Mouse (Mus musculus) mouse embryonic stem cell (cell line): ENCODE results near the gene Tmem268.

ENCODE experiments used
- in situ Hi-C, 2 experiments: fragments of 300-500 bp; cut with MboI; formaldehyde crosslinking; loops; 1 replicate in 1 of 2; 3 replicates in 1 of 2; pipeline ENCODE4 v1.14.3; 2019 to 2020; ENCODE audit warnings: low sequenced_read_pairs in 2 of 2, low pct_unique_long_range_greater_than_20kb in 1 of 2, mixed read lengths in 1 of 2; ENCODE audit not compliant: unreplicated experiment in 1 of 2

Gene Tmem268

GRCm38 (mm10) chr4:63586240-63586639, 27.7 kb downstream of the Tmem268 start:
- in situ Hi-C loops: no loop called here

GRCm38 (mm10) chr4:63589987-63590386, 31.4 kb downstream of the Tmem268 start:
- in situ Hi-C loops: no loop called here

GRCm38 (mm10) chr4:63590538-63590937, 32.0 kb downstream of the Tmem268 start:
- in situ Hi-C loops: no loop called here

DNA sequence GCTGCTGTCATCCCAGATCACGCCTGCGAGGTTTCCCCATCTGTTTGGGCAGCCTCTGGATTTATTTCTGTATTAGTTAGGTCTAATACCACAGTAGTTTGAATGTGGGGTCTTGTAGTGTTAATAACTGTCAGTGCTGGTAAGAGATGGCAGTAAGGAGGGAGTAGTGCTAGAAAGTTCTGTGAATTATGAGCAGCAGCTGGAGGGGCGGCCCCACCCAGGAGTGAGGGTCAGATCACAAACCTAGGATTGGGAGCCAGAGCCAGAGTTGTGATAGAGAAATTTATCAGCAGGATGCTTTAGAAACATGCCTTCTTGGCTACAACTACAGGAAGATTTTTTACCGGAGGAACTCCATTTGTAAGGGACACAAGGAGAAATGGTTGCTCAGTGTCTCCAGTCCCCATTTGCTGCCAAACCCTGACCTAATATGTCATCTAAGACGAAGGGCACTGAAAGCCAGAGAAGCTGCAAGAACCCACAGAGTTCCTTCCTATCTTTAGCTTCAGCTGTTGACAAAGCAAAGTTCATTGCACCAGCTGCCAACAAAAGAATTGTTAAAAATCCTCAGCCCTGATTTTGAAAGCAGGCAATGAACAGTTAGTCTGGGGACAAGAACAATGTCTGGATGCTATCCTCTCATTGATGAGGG, 36.0 kb downstream of the Tmem268 start:
- in situ Hi-C loops: no loop called here

DNA sequence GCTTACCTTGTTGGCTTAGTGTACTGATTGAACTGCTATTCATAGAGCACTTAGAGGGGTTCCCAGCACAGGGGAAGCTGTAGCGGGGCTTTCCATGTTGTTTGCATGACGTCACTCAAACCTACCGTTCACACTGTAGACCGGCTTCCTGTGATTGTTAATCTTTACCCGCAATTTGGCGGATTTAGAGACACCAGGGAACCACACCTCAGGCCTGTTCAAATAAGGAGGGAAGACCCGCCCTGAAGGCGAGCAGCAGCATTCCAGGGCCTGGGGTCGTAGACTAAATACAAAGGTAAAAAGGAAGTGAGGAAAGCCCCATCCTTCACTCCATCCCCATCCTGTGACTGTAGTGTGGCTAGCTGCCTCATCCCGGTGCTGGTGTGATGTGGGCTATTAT, 36.7 kb downstream of the Tmem268 start:
- in situ Hi-C loops: no loop called here

DNA sequence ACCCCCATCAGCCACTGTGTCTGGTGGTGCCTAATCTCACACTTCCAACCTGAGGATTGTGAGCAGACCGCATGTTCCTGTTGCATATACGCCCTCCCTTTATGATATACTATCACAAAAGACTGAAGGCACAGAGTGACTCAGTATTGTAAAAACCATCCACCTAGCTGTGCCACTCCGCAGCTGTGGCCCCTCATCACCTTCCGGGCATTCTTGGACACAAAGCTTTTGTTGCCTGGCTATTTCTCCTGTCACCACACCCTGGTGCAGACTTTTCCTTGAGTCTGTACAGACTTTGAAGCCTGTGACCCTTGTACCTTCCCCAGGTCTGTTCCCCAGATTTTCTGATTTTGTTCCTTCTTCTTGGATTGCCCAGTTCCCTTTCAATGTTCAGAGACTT, 37.4 kb downstream of the Tmem268 start:
- in situ Hi-C loops: no loop called here

DNA sequence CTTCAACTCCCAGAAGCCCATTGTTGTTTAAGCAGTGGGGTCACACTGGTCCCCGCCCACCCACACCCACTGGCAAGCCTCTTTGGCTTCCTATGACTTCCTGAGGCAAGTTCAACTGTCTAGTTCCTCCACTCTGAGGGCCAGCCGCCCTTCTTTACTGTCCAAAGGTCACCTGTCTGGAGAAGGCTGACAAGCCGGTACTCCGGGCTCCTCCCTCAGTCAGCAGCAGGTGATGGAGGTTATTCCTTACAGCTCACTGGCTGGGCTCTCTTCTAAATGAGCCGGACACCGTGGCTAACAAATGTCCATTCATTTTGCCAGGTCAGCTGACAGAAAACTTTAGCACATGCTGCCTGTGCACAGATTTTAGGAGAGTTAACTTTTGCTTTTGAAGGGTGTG, 42.2 kb downstream of the Tmem268 start:
- in situ Hi-C loops: loop anchor here in 1 of 2 experiments (25.0 kb wide), 1 partner anchor 88 kb away; no protein-coding TSS in a partner anchor

DNA sequence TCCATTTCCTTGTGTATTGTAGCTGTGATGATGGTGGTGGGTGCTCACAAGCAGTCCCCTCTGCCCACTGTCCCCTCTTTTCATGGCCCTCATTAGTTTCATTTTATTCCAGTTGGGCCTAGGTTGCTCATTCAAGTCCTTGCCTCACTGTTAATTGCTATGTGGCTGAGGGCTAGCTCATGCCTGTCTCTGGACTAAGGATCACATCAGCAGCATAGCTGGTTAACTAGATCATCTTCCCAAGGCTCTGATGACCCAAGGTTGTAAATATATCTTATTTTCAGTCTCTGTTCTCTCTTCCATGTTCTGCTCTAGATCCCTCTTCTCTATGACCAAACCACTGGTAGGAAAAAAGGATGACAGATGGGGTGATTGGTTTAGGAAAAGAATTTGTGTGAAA, 42.7 kb downstream of the Tmem268 start:
- in situ Hi-C loops: loop anchor here in 1 of 2 experiments (25.0 kb wide), 1 partner anchor 89 kb away; no protein-coding TSS in a partner anchor

GRCm38 (mm10) chr4:63604945-63605344, 46.4 kb downstream of the Tmem268 start, which contains the start of gene Gm11213:
Gene Gm11213, minus strand, starts transcription at chr4:63605261.
- in situ Hi-C loops: loop anchor here in 1 of 2 experiments (25.0 kb wide), 1 partner anchor 93 kb away; no protein-coding TSS in a partner anchor

- in situ Hi-C loops: loop anchor here in 1 of 2 experiments (25.0 kb wide), 1 partner anchor 93 kb away; no protein-coding TSS in a partner anchor
Measured at GRCm38 (mm10) chr4:63605545-63605944, 47.0 kb downstream of the Tmem268 start.

- in situ Hi-C loops: loop anchor here in 1 of 2 experiments (25.0 kb wide), 1 partner anchor 94 kb away; no protein-coding TSS in a partner anchor
Measured at GRCm38 (mm10) chr4:63605968-63606367, 47.4 kb downstream of the Tmem268 start.

- in situ Hi-C loops: loop anchor here in 1 of 2 experiments (25.0 kb wide), 1 partner anchor 96 kb away; no protein-coding TSS in a partner anchor
Measured at GRCm38 (mm10) chr4:63608391-63608790, 49.8 kb downstream of the Tmem268 start.

DNA sequence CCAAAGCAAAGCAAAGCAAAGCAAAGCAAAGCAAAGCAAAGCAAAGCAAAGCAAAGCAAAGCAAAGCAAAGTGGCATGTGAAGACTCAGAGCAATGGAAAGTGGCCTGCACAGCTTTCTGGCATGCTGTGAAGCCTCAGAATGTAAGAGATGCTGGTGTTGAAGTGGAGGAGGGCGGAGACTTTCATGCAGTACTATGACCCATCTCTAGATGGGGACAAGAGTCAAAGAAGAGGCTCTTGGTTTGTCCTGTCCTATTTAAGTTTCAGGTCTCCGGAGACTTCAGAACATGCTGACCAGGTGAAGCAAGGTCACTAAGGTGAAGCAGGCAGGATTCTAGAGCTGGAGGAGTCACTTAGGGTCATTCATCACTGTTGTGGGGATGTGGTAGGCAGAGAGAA, 63.3 kb downstream of the Tmem268 start:
- in situ Hi-C loops: loop anchor here in 1 of 2 experiments (25.0 kb wide), 1 partner anchor 110 kb away; no protein-coding TSS in a partner anchor

DNA sequence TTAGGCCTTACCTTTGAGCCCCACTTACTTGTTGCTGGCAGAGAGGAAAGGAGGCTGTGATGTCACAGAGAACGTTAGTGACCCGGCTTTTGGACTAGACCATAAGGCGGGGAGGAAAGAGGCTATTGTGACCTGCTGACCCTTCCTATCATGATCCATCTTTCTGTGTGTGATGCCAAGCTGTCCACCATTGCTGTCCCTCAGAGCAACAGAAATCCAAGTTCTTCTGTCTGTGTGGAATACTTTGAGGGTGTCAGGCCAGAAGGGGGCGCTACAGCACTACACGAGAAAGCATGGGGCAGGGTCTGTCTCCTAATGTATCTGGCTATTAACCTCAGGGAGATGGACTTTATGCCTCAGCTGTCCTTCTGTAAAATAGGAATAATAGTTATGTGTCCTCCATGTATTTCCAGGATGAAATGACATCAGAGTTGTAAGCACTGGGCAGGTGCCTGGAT, 63.8 kb downstream of the Tmem268 start, which contains the start of gene Tex48:
Gene Tex48, minus strand, starts transcription at position 51 of the 458 bp plus-strand sequence.
- in situ Hi-C loops: loop anchor here in 1 of 2 experiments (25.0 kb wide), 1 partner anchor 110 kb away; no protein-coding TSS in a partner anchor

GRCm38 (mm10) chr4:63625563-63626080, 67.0 kb downstream of the Tmem268 start:
- in situ Hi-C loops: no loop called here

GRCm38 (mm10) chr4:63627111-63627510, 68.5 kb downstream of the Tmem268 start:
- in situ Hi-C loops: no loop called here

DNA sequence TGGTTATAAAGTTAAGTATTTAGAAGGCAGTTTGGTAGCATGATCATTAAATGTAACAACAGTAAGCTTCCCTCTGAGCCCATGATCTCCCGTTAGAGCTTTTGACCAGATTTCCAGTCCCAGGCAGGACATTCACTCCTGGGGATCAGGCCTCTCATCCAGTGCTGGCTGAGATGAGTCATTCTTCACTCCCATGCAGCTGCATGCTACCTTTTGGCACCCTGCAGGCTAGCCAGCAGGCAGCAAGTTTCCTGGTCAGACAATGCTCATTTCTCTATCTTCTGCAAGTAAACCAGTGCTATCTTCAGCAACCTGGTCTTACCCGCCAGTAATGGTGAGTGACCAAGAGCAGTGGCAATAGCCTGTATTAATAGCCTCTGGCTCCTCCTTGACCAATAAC, 74.6 kb downstream of the Tmem268 start:
- in situ Hi-C loops: no loop called here
